Mouse (Mus musculus): ENCODE results near the gene Rrn3. TPM values are rescaled to one million over a fixed set of nuclear protein-coding genes. Genes with fewer than 3 reads are reported as not detected.
A peak's percentile ranks its signal among the peaks of the same experiment; 100 is the strongest.
"Not testable (repeated sequence)": the region's sequence is repeated elsewhere in the genome, so short reads cannot be mapped to it uniquely, and the experiment has no call there.

Rrn3 gene
- polyA plus RNA-seq, 1 experiment = 6.3 TPM

- Histone ChIP-seq H3K27me3 (ENCODE audit: control insufficient read depth, insufficient read depth, low read length) (no peaks in the 10 kb centered on the region), H3K4me1 (ENCODE audit: control insufficient read depth, insufficient read depth, low read length) (peaks cover 2% of the 10 kb centered on the region; the same call in 1 of the 2 replicates), H3K4me3 (ENCODE audit: control insufficient read depth, low read depth, low read length) (no peak overlapping the region), H3K27ac (ENCODE audit: control insufficient read depth, insufficient read depth, low read depth, low read length) (no peak overlapping the region), H3K36me3 (ENCODE audit: control insufficient read depth, insufficient read depth, low read length) (no peaks in the 10 kb centered on the region)
- TF ChIP-seq POLR2A (IDR thresholded peaks at IDR 0.05; ENCODE audit: control insufficient read depth, low read depth, low read length) (no peak), CTCF (IDR thresholded peaks at IDR 0.05; ENCODE audit: control insufficient read depth, insufficient read depth, insufficient replicate concordance, low read depth, low read length) (no peak)
These were observed 32.4 kb upstream of the Rrn3 start for GRCm38 (mm10) chr16:13748124-13748523.

GRCm38 (mm10) chr16:13748813-13749212 lies 31.7 kb upstream of the Rrn3 start:
- H3K27ac ChIP-seq (ENCODE audit: control insufficient read depth, insufficient read depth, low read depth, low read length); H3K4me3 ChIP-seq (ENCODE audit: control insufficient read depth, low read depth, low read length); H3K4me1 ChIP-seq (ENCODE audit: control insufficient read depth, insufficient read depth, low read length); H3K36me3 ChIP-seq (ENCODE audit: control insufficient read depth, insufficient read depth, low read length); H3K27me3 ChIP-seq (ENCODE audit: control insufficient read depth, insufficient read depth, low read length): not testable (repeated sequence)

- peaks cover 2% of the 10 kb centered on the region; the same call in 1 of the 2 replicates for H3K4me1 ChIP-seq (ENCODE audit: control insufficient read depth, insufficient read depth, low read length)
- H3K27ac ChIP-seq (ENCODE audit: control insufficient read depth, insufficient read depth, low read depth, low read length) = no peak overlapping the region
- no peaks in the 10 kb centered on the region for H3K27me3 ChIP-seq (ENCODE audit: control insufficient read depth, insufficient read depth, low read length)
- no peaks in the 10 kb centered on the region for H3K36me3 ChIP-seq (ENCODE audit: control insufficient read depth, insufficient read depth, low read length)
- TF ChIP-seq CTCF (IDR thresholded peaks at IDR 0.05; ENCODE audit: control insufficient read depth, insufficient read depth, insufficient replicate concordance, low read depth, low read length) = no peak
- no peak for TF ChIP-seq POLR2A (IDR thresholded peaks at IDR 0.05; ENCODE audit: control insufficient read depth, low read depth, low read length)
- no peak overlapping the region for H3K4me3 ChIP-seq (ENCODE audit: control insufficient read depth, low read depth, low read length)
These were observed 31.2 kb upstream of the Rrn3 start for GRCm38 (mm10) chr16:13749306-13749705.

- Histone ChIP-seq H3K36me3 (ENCODE audit: control insufficient read depth, insufficient read depth, low read length) (no peaks in the 10 kb centered on the region), H3K27me3 (ENCODE audit: control insufficient read depth, insufficient read depth, low read length) (no peaks in the 10 kb centered on the region), H3K27ac (ENCODE audit: control insufficient read depth, insufficient read depth, low read depth, low read length) (no peak overlapping the region), H3K4me3 (ENCODE audit: control insufficient read depth, low read depth, low read length) (no peak overlapping the region), H3K4me1 (ENCODE audit: control insufficient read depth, insufficient read depth, low read length) (peaks cover 2% of the 10 kb centered on the region; the same call in 1 of the 2 replicates)
- TF ChIP-seq POLR2A (IDR thresholded peaks at IDR 0.05; ENCODE audit: control insufficient read depth, low read depth, low read length) (no peak), CTCF (IDR thresholded peaks at IDR 0.05; ENCODE audit: control insufficient read depth, insufficient read depth, insufficient replicate concordance, low read depth, low read length) (no peak)
These were observed 30.5 kb upstream of the Rrn3 start for GRCm38 (mm10) chr16:13749981-13750380.

GRCm38 (mm10) chr16:13750626-13751025 lies 29.9 kb upstream of the Rrn3 start:
- Histone ChIP-seq H3K4me1 (ENCODE audit: control insufficient read depth, insufficient read depth, low read length) (peaks cover 2% of the 10 kb centered on the region; the same call in 1 of the 2 replicates), H3K4me3 (ENCODE audit: control insufficient read depth, low read depth, low read length) (no peak overlapping the region), H3K27ac (ENCODE audit: control insufficient read depth, insufficient read depth, low read depth, low read length) (no peak overlapping the region), H3K36me3 (ENCODE audit: control insufficient read depth, insufficient read depth, low read length) (no peaks in the 10 kb centered on the region), H3K27me3 (ENCODE audit: control insufficient read depth, insufficient read depth, low read length) (no peaks in the 10 kb centered on the region)
- no peak for TF ChIP-seq CTCF (IDR thresholded peaks at IDR 0.05; ENCODE audit: control insufficient read depth, insufficient read depth, insufficient replicate concordance, low read depth, low read length)
- TF ChIP-seq POLR2A (IDR thresholded peaks at IDR 0.05; ENCODE audit: control insufficient read depth, low read depth, low read length) = no peak

GRCm38 (mm10) chr16:13753986-13754385 lies 26.5 kb upstream of the Rrn3 start:
- no peak for TF ChIP-seq POLR2A (IDR thresholded peaks at IDR 0.05; ENCODE audit: control insufficient read depth, low read depth, low read length)
- TF ChIP-seq CTCF (IDR thresholded peaks at IDR 0.05; ENCODE audit: control insufficient read depth, insufficient read depth, insufficient replicate concordance, low read depth, low read length) = no peak
- Histone ChIP-seq H3K36me3 (ENCODE audit: control insufficient read depth, insufficient read depth, low read length) (no peaks in the 10 kb centered on the region), H3K4me3 (ENCODE audit: control insufficient read depth, low read depth, low read length) (peak overlapping the region; percentile 50; the same call in 1 of the 2 replicates), H3K4me1 (ENCODE audit: control insufficient read depth, insufficient read depth, low read length) (no peaks in the 10 kb centered on the region), H3K27ac (ENCODE audit: control insufficient read depth, insufficient read depth, low read depth, low read length) (no peak overlapping the region), H3K27me3 (ENCODE audit: control insufficient read depth, insufficient read depth, low read length) (no peaks in the 10 kb centered on the region)

- H3K4me1 ChIP-seq (ENCODE audit: control insufficient read depth, insufficient read depth, low read length) = no peaks in the 10 kb centered on the region
- H3K27ac ChIP-seq (ENCODE audit: control insufficient read depth, insufficient read depth, low read depth, low read length) = peak overlapping the region; percentile 10
- H3K4me3 ChIP-seq (ENCODE audit: control insufficient read depth, low read depth, low read length) = peak overlapping the region; percentile 80
- no peaks in the 10 kb centered on the region for H3K27me3 ChIP-seq (ENCODE audit: control insufficient read depth, insufficient read depth, low read length)
- no peaks in the 10 kb centered on the region for H3K36me3 ChIP-seq (ENCODE audit: control insufficient read depth, insufficient read depth, low read length)
- TF ChIP-seq CTCF (IDR thresholded peaks at IDR 0.05; ENCODE audit: control insufficient read depth, insufficient read depth, insufficient replicate concordance, low read depth, low read length) = no peak
- peak; percentile 88 for TF ChIP-seq POLR2A (IDR thresholded peaks at IDR 0.05; ENCODE audit: control insufficient read depth, low read depth, low read length)
These were observed 25.9 kb upstream of the Rrn3 start for GRCm38 (mm10) chr16:13754400-13755190.
